Mouse (Mus musculus): ENCODE data around the gene Utrn.

DNA sequence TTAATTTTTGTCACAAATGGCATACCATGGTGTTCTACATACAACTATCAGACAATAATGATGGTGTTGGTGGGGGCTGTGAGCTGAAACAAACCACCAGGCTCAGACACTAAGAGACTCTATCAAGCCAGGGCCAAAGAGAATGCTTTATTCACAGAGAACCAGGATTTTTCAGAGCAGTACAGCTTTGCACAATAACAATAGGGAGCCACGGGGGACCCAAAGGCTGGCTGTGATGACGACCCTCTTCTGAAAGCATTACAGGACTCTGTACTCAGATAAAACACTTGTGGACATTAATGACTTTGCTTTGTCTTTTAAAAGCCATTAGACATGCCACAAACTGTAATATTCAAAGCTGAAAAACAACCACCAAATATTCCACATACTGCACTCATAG is 273.8 kb downstream of the Utrn start:
- no peak for TF ChIP-seq POLR2A (IDR thresholded peaks at IDR 0.05; ENCODE audit: low read depth, low read length)
- no peak for TF ChIP-seq CTCF (IDR thresholded peaks at IDR 0.05; ENCODE audit: borderline replicate concordance, insufficient read depth, low read length)
